Mouse (Mus musculus) MEL (cell line): Measurements from ENCODE around the gene Sgf29. TPM values are rescaled to one million over a fixed set of nuclear protein-coding genes. Genes with fewer than 3 reads are reported as not detected.

Experiments
- DNase-seq: peaks from one replicate; pipeline ENCODE4 v3.0.0; 2011; ENCODE audit warnings: low read depth, low spot score
- H3K27ac ChIP-seq: 2 replicates; pipeline ENCODE4 v1.5.1; 2012; ENCODE audit warnings: low read depth, mild to moderate bottlenecking, control low read depth, low read length, moderate library complexity; ENCODE audit not compliant: control insufficient read depth
- H3K27me3 ChIP-seq, 2 experiments: fragments of 150-350 bp in 1 of 2; sonication (generic) in 1 of 2; 2 replicates each; pipeline ENCODE4 v1.6.1; 2012; ENCODE audit warnings: low read length in 2 of 2, mild to moderate bottlenecking in 2 of 2, improper control_type of control experiment in 1 of 2, moderate library complexity in 1 of 2; ENCODE audit not compliant: insufficient read depth in 2 of 2, control insufficient read depth in 1 of 2
- H3K36me3 ChIP-seq, 2 experiments: 2 replicates each; pipeline ENCODE4 v1.6.1; 2012 to 2014; ENCODE audit warnings: low read length in 2 of 2, improper control_type of control experiment in 1 of 2, inconsistent platforms in 1 of 2, mild to moderate bottlenecking in 1 of 2; ENCODE audit not compliant: insufficient read depth in 2 of 2, control insufficient read depth in 1 of 2
- H3K4me1 ChIP-seq, 2 experiments: fragments of 150-350 bp in 1 of 2; sonication (generic) in 1 of 2; 2 replicates each; pipeline ENCODE4 v1.6.1; 2012; ENCODE audit warnings: low read length in 2 of 2, improper control_type of control experiment in 1 of 2, mild to moderate bottlenecking in 1 of 2; ENCODE audit not compliant: insufficient read depth in 2 of 2, control insufficient read depth in 1 of 2
- H3K4me3 ChIP-seq, 2 experiments: fragments of 150-350 bp in 1 of 2; sonication (generic) in 1 of 2; 2 replicates each; pipeline ENCODE4 v1.5.1; 2012; ENCODE audit warnings: low read depth in 2 of 2, low read length in 2 of 2, mild to moderate bottlenecking in 2 of 2, moderate library complexity in 2 of 2, control low read depth in 1 of 2, improper control_type of control experiment in 1 of 2; ENCODE audit not compliant: control insufficient read depth in 1 of 2, insufficient read depth in 1 of 2
- H3K79me2 ChIP-seq: 2 replicates; pipeline ENCODE4 v1.6.1; 2012; ENCODE audit warnings: mild to moderate bottlenecking, low read length, moderate library complexity; ENCODE audit not compliant: control insufficient read depth, poor library complexity, insufficient read depth
- H3K9ac ChIP-seq: 2 replicates; pipeline ENCODE4 v1.6.1; 2012; ENCODE audit warnings: low read depth, mild to moderate bottlenecking, control low read depth, low read length, moderate library complexity; ENCODE audit not compliant: control insufficient read depth, poor library complexity, severe bottlenecking
- H3K9me3 ChIP-seq: fragments of 150-350 bp; sonication (generic); replicated peaks from 2 replicates; pipeline ENCODE4 v1.6.1; 2012; ENCODE audit warnings: mild to moderate bottlenecking, low read length, improper control_type of control experiment, moderate library complexity; ENCODE audit not compliant: insufficient read depth
- BHLHE40 ChIP-seq: IDR thresholded peaks from 2 replicates; pipeline ENCODE4 v1.6.1; 2012; ENCODE audit warnings: low read depth, mild to moderate bottlenecking, inconsistent platforms, low read length, improper control_type of control experiment, borderline replicate concordance
- CHD1 ChIP-seq: IDR thresholded peaks from 2 replicates; pipeline ENCODE4 v1.6.1; 2012; ENCODE audit warnings: low read depth, mild to moderate bottlenecking, inconsistent platforms, low read length, improper control_type of control experiment
- E2F4 ChIP-seq: IDR thresholded peaks from 2 replicates; pipeline ENCODE4 v1.6.1; 2011; ENCODE audit warnings: low read depth, low read length, improper control_type of control experiment, borderline replicate concordance
- EP300 ChIP-seq, 2 experiments: IDR thresholded peaks; 2 replicates each; pipeline ENCODE4 v1.6.1; 2011; ENCODE audit warnings: improper control_type of control experiment in 2 of 2, low read length in 2 of 2, low read depth in 1 of 2, mild to moderate bottlenecking in 1 of 2
- ETS1 ChIP-seq: IDR thresholded peaks from 2 replicates; pipeline ENCODE4 v1.6.1; 2012; ENCODE audit warnings: low read depth, mild to moderate bottlenecking, inconsistent platforms, low read length, improper control_type of control experiment, moderate library complexity
- GABPA ChIP-seq: IDR thresholded peaks from 2 replicates; pipeline ENCODE4 v1.6.1; 2012; ENCODE audit warnings: low read depth, mild to moderate bottlenecking, inconsistent platforms, low read length, improper control_type of control experiment, moderate library complexity
- GATA1 ChIP-seq: IDR thresholded peaks from 2 replicates; pipeline ENCODE4 v1.6.1; 2011; ENCODE audit warnings: low read depth, low read length, improper control_type of control experiment
- HCFC1 ChIP-seq: IDR thresholded peaks from 2 replicates; pipeline ENCODE4 v1.6.1; 2012; ENCODE audit warnings: low read depth, mild to moderate bottlenecking, inconsistent platforms, low read length, improper control_type of control experiment, moderate library complexity
- KAT2A ChIP-seq: conservative IDR thresholded peaks from 2 replicates; pipeline ENCODE4 v1.6.1; 2012; ENCODE audit warnings: low read depth, low read length, improper control_type of control experiment, inconsistent platforms
- MAFK ChIP-seq: IDR thresholded peaks from 2 replicates; pipeline ENCODE4 v1.6.1; 2011; ENCODE audit warnings: low read depth, mild to moderate bottlenecking, low read length, improper control_type of control experiment, borderline replicate concordance
- MAX ChIP-seq: IDR thresholded peaks from 2 replicates; pipeline ENCODE4 v1.6.1; 2011; ENCODE audit warnings: low read length, improper control_type of control experiment
- MAZ ChIP-seq: IDR thresholded peaks from 2 replicates; pipeline ENCODE4 v1.6.1; 2012; ENCODE audit warnings: low read depth, mild to moderate bottlenecking, inconsistent platforms, low read length, improper control_type of control experiment
- MEF2A ChIP-seq: IDR thresholded peaks from 2 replicates; pipeline ENCODE4 v1.6.1; 2014; ENCODE audit warnings: low read depth, mild to moderate bottlenecking, inconsistent platforms, low read length, improper control_type of control experiment; ENCODE audit not compliant: poor library complexity, insufficient replicate concordance, severe bottlenecking; ENCODE audit errors: extremely low read depth
- MXI1 ChIP-seq: IDR thresholded peaks from 2 replicates; pipeline ENCODE4 v1.6.1; 2011; ENCODE audit warnings: mild to moderate bottlenecking, low read depth, low read length, improper control_type of control experiment
- MYC ChIP-seq: IDR thresholded peaks from 2 replicates; pipeline ENCODE4 v1.6.1; 2011; ENCODE audit warnings: low read depth, mild to moderate bottlenecking, low read length, improper control_type of control experiment, moderate library complexity
- NELFE ChIP-seq: IDR thresholded peaks from 2 replicates; pipeline ENCODE4 v1.6.1; 2011; ENCODE audit warnings: low read depth, low read length, improper control_type of control experiment
- NRF1 ChIP-seq: IDR thresholded peaks from 2 replicates; pipeline ENCODE4 v1.6.1; 2014; ENCODE audit warnings: low read depth, mild to moderate bottlenecking, inconsistent platforms, low read length, improper control_type of control experiment, moderate library complexity; ENCODE audit not compliant: poor library complexity, insufficient read depth, severe bottlenecking
- POLR2A ChIP-seq, 2 experiments: IDR thresholded peaks; 2 replicates each; pipeline ENCODE4 v1.6.1; 2011 to 2012; ENCODE audit warnings: low read length in 2 of 2, mild to moderate bottlenecking in 2 of 2, control low read depth in 1 of 2, improper control_type of control experiment in 1 of 2, low read depth in 1 of 2, moderate library complexity in 1 of 2; ENCODE audit not compliant: control insufficient read depth in 1 of 2, insufficient read depth in 1 of 2, poor library complexity in 1 of 2
- POLR2AphosphoS2 ChIP-seq: IDR thresholded peaks from 2 replicates; pipeline ENCODE4 v1.6.1; 2011; ENCODE audit warnings: low read length, improper control_type of control experiment
- POLR2AphosphoS5 ChIP-seq: IDR thresholded peaks from 2 replicates; pipeline ENCODE4 v1.6.1; 2012; ENCODE audit warnings: low read depth, borderline replicate concordance, mild to moderate bottlenecking, inconsistent platforms, low read length, moderate library complexity, mixed read lengths
- SMC3 ChIP-seq: IDR thresholded peaks from 2 replicates; pipeline ENCODE4 v1.6.1; 2011; ENCODE audit warnings: low read depth, low read length, improper control_type of control experiment
- TBP ChIP-seq: IDR thresholded peaks from 2 replicates; pipeline ENCODE4 v1.8.0; 2011; ENCODE audit warnings: low read depth, low read length, improper control_type of control experiment
- TCF12 ChIP-seq: IDR thresholded peaks from 2 replicates; pipeline ENCODE4 v1.6.1; 2014; ENCODE audit warnings: low read depth, mild to moderate bottlenecking, inconsistent platforms, low read length, improper control_type of control experiment, moderate library complexity
- UBTF ChIP-seq: IDR thresholded peaks from 2 replicates; pipeline ENCODE4 v1.6.1; 2012; ENCODE audit warnings: low read depth, mild to moderate bottlenecking, inconsistent platforms, low read length, improper control_type of control experiment, moderate library complexity, borderline replicate concordance; ENCODE audit not compliant: insufficient read depth
- USF2 ChIP-seq, 2 experiments: IDR thresholded peaks; 2 replicates each; pipeline ENCODE4 v1.6.1; 2011 to 2012; ENCODE audit warnings: improper control_type of control experiment in 2 of 2, low read length in 2 of 2, borderline replicate concordance in 1 of 2, inconsistent platforms in 1 of 2, low read depth in 1 of 2, mild to moderate bottlenecking in 1 of 2; ENCODE audit not compliant: insufficient read depth in 1 of 2
- polyA plus RNA-seq, 2 experiments: library from polyadenylated mRNA; stranded (reverse) in 1 of 2; unstranded in 1 of 2; fragments of >175 nt in 1 of 2; fragments of >200 nt in 1 of 2; gene quantifications; 2 replicates each; pipeline versions ENCODE4 v1.2.1 to v1.2.4; 2012; ENCODE audit warnings: low replicate concordance in 2 of 2, low read depth in 1 of 2; ENCODE audit not compliant: insufficient read length in 2 of 2, insufficient read depth in 1 of 2, missing spikeins in 1 of 2
- total RNA-seq: library from RNA; depleted of rRNA; stranded (reverse); fragments of 300-350 nt; gene quantifications from 2 replicates; pipeline ENCODE4 v1.2.3, GENCODE M21; 2012

The Sgf29 gene
- total and polyA plus RNA-seq, 3 experiments: 81.7 to 117 TPM; not detected in 1

- Histone ChIP-seq H3K4me1 (peaks cover 0 to 5% of the 10 kb centered on the region in 2 experiments; a peak in 1 of 4 replicates), H3K36me3 (peaks cover 0 to 5% of the 10 kb centered on the region in 2 experiments; a peak in 2 of 4 replicates), H3K4me3 (no peak overlapping the region), H3K79me2 (peaks cover 12% of the 10 kb centered on the region), H3K9ac (no peak overlapping the region), H3K27ac (no peak overlapping the region), H3K9me3 (no peaks in the 10 kb centered on the region), H3K27me3 (no peaks in the 10 kb centered on the region)
- no peak for DNase-seq
- TF ChIP-seq UBTF: no peak
- TF ChIP-seq TCF12: no peak
- no peak for TF ChIP-seq HCFC1
- TF ChIP-seq GATA1: no peak
- no peak for TF ChIP-seq NELFE
- TF ChIP-seq KAT2A: no peak
- no peak for TF ChIP-seq EP300 (IDR thresholded peaks at IDR 0.05; ENCODE audit: low read depth in 1 of 2, low read length in 2 of 2)
- TF ChIP-seq MAX: no peak
- no peak for TF ChIP-seq POLR2AphosphoS5
- TF ChIP-seq USF2 (IDR thresholded peaks at IDR 0.05; ENCODE audit: borderline replicate concordance in 1 of 2, insufficient read depth in 1 of 2, low read depth in 1 of 2, low read length in 2 of 2): no peak
- no peak for TF ChIP-seq MAZ
- TF ChIP-seq BHLHE40: no peak
- TF ChIP-seq ETS1: no peak
- no peak for TF ChIP-seq POLR2AphosphoS2
- no peak for TF ChIP-seq MYC
- no peak for TF ChIP-seq NRF1
Measured at GRCm38 (mm10) chr7:126691676-126692075, 42.6 kb downstream of the Sgf29 start.

GRCm38 (mm10) chr7:126692426-126692825, 43.3 kb downstream of the Sgf29 start:
- no peak overlapping the region for H3K9ac ChIP-seq
- peaks cover 19% of the 10 kb centered on the region for H3K79me2 ChIP-seq
- no peak overlapping the region for H3K27ac ChIP-seq
- H3K27me3 ChIP-seq: no peaks in the 10 kb centered on the region
- DNase-seq: no peak
- peaks cover 0 to 11% of the 10 kb centered on the region in 2 experiments; a peak in 2 of 4 replicates for H3K4me1 ChIP-seq
- no peaks in the 10 kb centered on the region for H3K9me3 ChIP-seq
- H3K4me3 ChIP-seq: no peak overlapping the region
- H3K36me3 ChIP-seq: peaks cover 0 to 12% of the 10 kb centered on the region in 2 experiments; a peak in 2 of 4 replicates
- no peak for TF ChIP-seq MEF2A
- no peak for TF ChIP-seq SMC3
- no peak for TF ChIP-seq MYC
- no peak for TF ChIP-seq E2F4
- no peak for TF ChIP-seq MAFK
- TF ChIP-seq POLR2A (IDR thresholded peaks at IDR 0.05; ENCODE audit: control insufficient read depth in 1 of 2, insufficient read depth in 1 of 2, low read depth in 1 of 2, low read length in 2 of 2, poor library complexity in 1 of 2): no peak
- TF ChIP-seq USF2 (IDR thresholded peaks at IDR 0.05; ENCODE audit: borderline replicate concordance in 1 of 2, insufficient read depth in 1 of 2, low read depth in 1 of 2, low read length in 2 of 2): no peak
- TF ChIP-seq TBP: no peak
- TF ChIP-seq MXI1: no peak
- no peak for TF ChIP-seq MAZ
- no peak for TF ChIP-seq TCF12
- TF ChIP-seq GABPA: no peak
- TF ChIP-seq CHD1: no peak
- TF ChIP-seq, all 39 proteins: peak for 0
